Mouse (Mus musculus): ENCODE results near the gene Lamtor2. TPM values are rescaled to one million over a fixed set of nuclear protein-coding genes. Genes with fewer than 3 reads are reported as not detected.

The Lamtor2 gene
- polyA plus RNA-seq, 1 experiment, result 136 TPM

GRCm38 (mm10) chr3:88566116-88566515 lies 13.2 kb upstream of the Lamtor2 start:
- TF ChIP-seq FOSL1 (IDR thresholded peaks at IDR 0.05; ENCODE audit: insufficient read depth, low read length, poor library complexity, severe bottlenecking) (no peak), CEBPB (IDR thresholded peaks at IDR 0.05; ENCODE audit: low read depth) (no peak), CTCF (IDR thresholded peaks at IDR 0.05; ENCODE audit: control insufficient read depth, insufficient read depth, insufficient read length) (no peak), MYOD1 (IDR thresholded peaks at IDR 0.05; ENCODE audit: control insufficient read depth, insufficient read length, low read depth) (no peak), MAX (IDR thresholded peaks at IDR 0.05) (no peak), MYOG (IDR thresholded peaks at IDR 0.05; ENCODE audit: control insufficient read depth, extremely low read depth, insufficient read length) (no peak), USF1 (IDR thresholded peaks at IDR 0.05; ENCODE audit: low read depth) (no peak)
- Histone ChIP-seq H3K27me3 (ENCODE audit: control insufficient read depth, insufficient read depth, insufficient read length) (no peaks in the 10 kb centered on the region), H3K36me3 (ENCODE audit: control insufficient read depth, insufficient read depth) (peaks cover 91% of the 10 kb centered on the region), H3K79me2 (ENCODE audit: control insufficient read depth, insufficient read depth) (no peaks in the 10 kb centered on the region), H3ac (ENCODE audit: control insufficient read depth, insufficient read length, low read depth) (no peak overlapping the region), H3K79me3 (ENCODE audit: low read depth) (no peaks in the 10 kb centered on the region), H3K4me3 (ENCODE audit: insufficient read depth, poor library complexity, severe bottlenecking) (no peak overlapping the region)

- TF ChIP-seq MAX (IDR thresholded peaks at IDR 0.05) (no peak), USF1 (IDR thresholded peaks at IDR 0.05; ENCODE audit: low read depth) (no peak), CEBPB (IDR thresholded peaks at IDR 0.05; ENCODE audit: low read depth) (no peak), MYOD1 (IDR thresholded peaks at IDR 0.05; ENCODE audit: control insufficient read depth, insufficient read length, low read depth) (no peak), CTCF (IDR thresholded peaks at IDR 0.05; ENCODE audit: control insufficient read depth, insufficient read depth, insufficient read length) (no peak), FOSL1 (IDR thresholded peaks at IDR 0.05; ENCODE audit: insufficient read depth, low read length, poor library complexity, severe bottlenecking) (no peak), MYOG (IDR thresholded peaks at IDR 0.05; ENCODE audit: control insufficient read depth, extremely low read depth, insufficient read length) (no peak)
- Histone ChIP-seq H3ac (ENCODE audit: control insufficient read depth, insufficient read length, low read depth) (no peak overlapping the region), H3K36me3 (ENCODE audit: control insufficient read depth, insufficient read depth) (peaks cover 99% of the 10 kb centered on the region), H3K27me3 (ENCODE audit: control insufficient read depth, insufficient read depth, insufficient read length) (no peaks in the 10 kb centered on the region), H3K4me3 (ENCODE audit: insufficient read depth, poor library complexity, severe bottlenecking) (no peak overlapping the region), H3K79me3 (ENCODE audit: low read depth) (no peaks in the 10 kb centered on the region), H3K79me2 (ENCODE audit: control insufficient read depth, insufficient read depth) (peaks cover under 1% of the 10 kb centered on the region)
Observed at GRCm38 (mm10) chr3:88563966-88564365, 11.1 kb upstream of the Lamtor2 start.

- TF ChIP-seq MYOD1 (IDR thresholded peaks at IDR 0.05; ENCODE audit: control insufficient read depth, insufficient read length, low read depth) (no peak), CEBPB (IDR thresholded peaks at IDR 0.05; ENCODE audit: low read depth) (no peak), USF1 (IDR thresholded peaks at IDR 0.05; ENCODE audit: low read depth) (no peak), CTCF (IDR thresholded peaks at IDR 0.05; ENCODE audit: control insufficient read depth, insufficient read depth, insufficient read length) (no peak), FOSL1 (IDR thresholded peaks at IDR 0.05; ENCODE audit: insufficient read depth, low read length, poor library complexity, severe bottlenecking) (no peak), MYOG (IDR thresholded peaks at IDR 0.05; ENCODE audit: control insufficient read depth, extremely low read depth, insufficient read length) (no peak), MAX (IDR thresholded peaks at IDR 0.05) (no peak)
- Histone ChIP-seq H3K27me3 (ENCODE audit: control insufficient read depth, insufficient read depth, insufficient read length) (no peaks in the 10 kb centered on the region), H3K36me3 (ENCODE audit: control insufficient read depth, insufficient read depth) (peaks cover 97% of the 10 kb centered on the region), H3ac (ENCODE audit: control insufficient read depth, insufficient read length, low read depth) (no peak overlapping the region), H3K79me3 (ENCODE audit: low read depth) (no peaks in the 10 kb centered on the region), H3K79me2 (ENCODE audit: control insufficient read depth, insufficient read depth) (peaks cover 5% of the 10 kb centered on the region), H3K4me3 (ENCODE audit: insufficient read depth, poor library complexity, severe bottlenecking) (no peak overlapping the region)
Observed at GRCm38 (mm10) chr3:88563442-88563841, 10.6 kb upstream of the Lamtor2 start.

GRCm38 (mm10) chr3:88561989-88562388 lies 9.1 kb upstream of the Lamtor2 start:
- Histone ChIP-seq H3K79me3 (ENCODE audit: low read depth) (peaks cover 4% of the 10 kb centered on the region), H3K4me3 (ENCODE audit: insufficient read depth, poor library complexity, severe bottlenecking) (no peak overlapping the region), H3K79me2 (ENCODE audit: control insufficient read depth, insufficient read depth) (peaks cover 9% of the 10 kb centered on the region), H3K27me3 (ENCODE audit: control insufficient read depth, insufficient read depth, insufficient read length) (no peaks in the 10 kb centered on the region), H3ac (ENCODE audit: control insufficient read depth, insufficient read length, low read depth) (no peak overlapping the region), H3K36me3 (ENCODE audit: control insufficient read depth, insufficient read depth) (peaks cover 93% of the 10 kb centered on the region)
- TF ChIP-seq CEBPB (IDR thresholded peaks at IDR 0.05; ENCODE audit: low read depth), result no peak
- TF ChIP-seq MYOG (IDR thresholded peaks at IDR 0.05; ENCODE audit: control insufficient read depth, extremely low read depth, insufficient read length), result no peak
- peak; percentile 10 for TF ChIP-seq USF1 (IDR thresholded peaks at IDR 0.05; ENCODE audit: low read depth)

GRCm38 (mm10) chr3:88559596-88559995 lies 6.7 kb upstream of the Lamtor2 start:
- no peak for TF ChIP-seq CTCF (IDR thresholded peaks at IDR 0.05; ENCODE audit: control insufficient read depth, insufficient read depth, insufficient read length)
- TF ChIP-seq USF1 (IDR thresholded peaks at IDR 0.05; ENCODE audit: low read depth), result no peak
- no peak for TF ChIP-seq CEBPB (IDR thresholded peaks at IDR 0.05; ENCODE audit: low read depth)
- no peak for TF ChIP-seq MYOG (IDR thresholded peaks at IDR 0.05; ENCODE audit: control insufficient read depth, extremely low read depth, insufficient read length)
- TF ChIP-seq MAX (IDR thresholded peaks at IDR 0.05), result no peak
- TF ChIP-seq MYOD1 (IDR thresholded peaks at IDR 0.05; ENCODE audit: control insufficient read depth, insufficient read length, low read depth), result no peak
- no peak for TF ChIP-seq FOSL1 (IDR thresholded peaks at IDR 0.05; ENCODE audit: insufficient read depth, low read length, poor library complexity, severe bottlenecking)
- Histone ChIP-seq H3K79me2 (ENCODE audit: control insufficient read depth, insufficient read depth) (peaks cover 33% of the 10 kb centered on the region), H3K36me3 (ENCODE audit: control insufficient read depth, insufficient read depth) (peaks cover 87% of the 10 kb centered on the region), H3K4me3 (ENCODE audit: insufficient read depth, poor library complexity, severe bottlenecking) (no peak overlapping the region), H3ac (ENCODE audit: control insufficient read depth, insufficient read length, low read depth) (no peak overlapping the region), H3K79me3 (ENCODE audit: low read depth) (peaks cover 23% of the 10 kb centered on the region), H3K27me3 (ENCODE audit: control insufficient read depth, insufficient read depth, insufficient read length) (no peaks in the 10 kb centered on the region)

- peaks cover 59% of the 10 kb centered on the region for H3K79me2 ChIP-seq (ENCODE audit: control insufficient read depth, insufficient read depth)
- H3K36me3 ChIP-seq (ENCODE audit: control insufficient read depth, insufficient read depth), result peaks cover 59% of the 10 kb centered on the region
- H3K79me3 ChIP-seq (ENCODE audit: low read depth), result peaks cover 32% of the 10 kb centered on the region
- TF ChIP-seq CEBPB (IDR thresholded peaks at IDR 0.05; ENCODE audit: low read depth) (no peak), MYOG (IDR thresholded peaks at IDR 0.05; ENCODE audit: control insufficient read depth, extremely low read depth, insufficient read length) (no peak), FOSL1 (IDR thresholded peaks at IDR 0.05; ENCODE audit: insufficient read depth, low read length, poor library complexity, severe bottlenecking) (no peak), MYOD1 (IDR thresholded peaks at IDR 0.05; ENCODE audit: control insufficient read depth, insufficient read length, low read depth) (no peak), USF1 (IDR thresholded peaks at IDR 0.05; ENCODE audit: low read depth) (no peak), MAX (IDR thresholded peaks at IDR 0.05) (no peak), CTCF (IDR thresholded peaks at IDR 0.05; ENCODE audit: control insufficient read depth, insufficient read depth, insufficient read length) (no peak)
- H3ac ChIP-seq (ENCODE audit: control insufficient read depth, insufficient read length, low read depth), result no peak overlapping the region
- no peaks in the 10 kb centered on the region for H3K27me3 ChIP-seq (ENCODE audit: control insufficient read depth, insufficient read depth, insufficient read length)
- no peak overlapping the region for H3K4me3 ChIP-seq (ENCODE audit: insufficient read depth, poor library complexity, severe bottlenecking)
Observed at GRCm38 (mm10) chr3:88556616-88557015, 3.7 kb upstream of the Lamtor2 start.

Measured in C2C12 (cell line).